Mouse (Mus musculus): ENCODE results near the gene Sbsn.

The Sbsn gene

DNA sequence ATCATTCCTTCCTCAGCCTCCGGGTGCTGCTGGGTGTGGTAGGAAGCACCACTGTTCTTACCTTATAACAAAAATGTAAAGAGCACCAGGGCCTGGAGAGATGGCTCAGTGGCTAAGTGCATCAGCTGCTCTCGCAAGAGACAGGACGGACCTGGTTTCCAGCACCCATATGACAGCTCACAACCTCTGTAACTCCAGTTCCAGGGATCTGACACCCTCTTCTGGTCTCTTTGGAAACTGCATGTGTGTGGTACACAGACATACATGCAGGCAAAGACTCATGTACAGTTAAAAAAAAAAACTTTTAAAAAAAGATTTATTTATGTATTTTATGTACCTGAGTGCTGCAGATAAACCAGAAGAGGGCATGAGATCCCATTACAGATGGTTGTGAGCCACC lies 52.0 kb downstream of the Sbsn start:
- in situ Hi-C loops (cut with MboI; ENCODE audit: low sequenced_read_pairs) = no loop called here

DNA sequence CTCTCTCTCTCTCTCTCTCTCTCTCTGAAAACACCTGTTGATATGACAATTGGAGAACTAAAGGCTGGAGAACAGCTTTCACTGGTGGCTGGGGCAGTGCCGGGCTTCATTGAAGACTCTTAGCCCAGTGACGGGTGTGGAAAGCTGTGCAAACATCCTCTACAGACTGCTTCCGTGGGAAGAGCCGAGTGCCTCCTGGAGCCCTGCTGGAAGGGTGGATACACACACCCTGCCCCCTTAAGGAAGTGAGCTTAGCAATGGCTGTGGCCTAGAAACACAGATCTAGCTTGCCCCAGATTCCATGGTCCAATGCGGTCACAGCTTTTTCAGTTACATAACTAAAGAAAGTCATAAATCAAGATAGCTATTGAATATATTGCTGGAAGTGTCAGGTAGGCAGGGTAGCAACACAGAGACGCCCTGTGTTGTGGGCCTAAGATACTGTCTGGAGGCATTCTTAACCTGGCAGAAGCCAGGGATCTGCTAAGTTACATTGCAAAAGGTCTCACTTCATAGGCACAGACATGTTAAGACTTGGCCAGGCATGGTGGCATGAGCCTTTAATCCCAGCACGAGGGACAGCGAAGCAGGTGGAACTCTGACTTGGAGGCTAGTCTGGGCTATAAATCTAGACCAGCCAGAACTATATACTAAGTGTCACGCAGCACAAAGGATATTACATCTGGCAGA lies 52.9 kb downstream of the Sbsn start:
- in situ Hi-C loops (cut with MboI; ENCODE audit: low sequenced_read_pairs) = no loop called here

All from CH12F3 (cell line).